Mouse (Mus musculus) hindlimb bud, embryonic 11.5 days (tissue): Measurements from ENCODE around the gene Krt15.

Source experiments
- DNase-seq: peaks from one replicate; pipeline ENCODE4 v3.0.0-alpha.2; 2012; ENCODE audit warnings: low read depth, low spot score; ENCODE audit errors: extremely low spot score

The Krt15 gene

GRCm38 (mm10) chr11:100135731-100136130, at the start of gene Krt15:
Gene Krt15 (minus strand): TSS chr11:100135928.
- no peak for DNase-seq

DNA sequence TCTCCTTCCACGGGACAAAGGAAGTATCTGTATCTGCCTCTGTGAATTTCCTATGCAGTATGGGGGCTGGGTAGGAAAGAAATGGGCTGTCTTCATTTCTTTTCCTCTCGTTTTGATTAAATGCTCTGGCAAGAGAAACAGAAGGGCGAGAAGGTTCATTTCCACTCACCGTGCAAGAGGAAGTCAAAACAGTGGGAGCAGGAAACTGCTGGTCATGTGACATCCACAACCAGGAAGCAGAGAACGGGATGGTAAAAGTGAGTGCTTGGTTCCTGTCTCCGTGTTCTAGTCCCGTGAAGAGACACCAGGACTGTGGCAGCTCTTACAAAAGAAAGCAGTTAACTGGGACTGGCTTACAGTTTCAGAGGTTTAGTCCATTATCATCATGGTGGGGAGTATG, 46.0 kb upstream of the Krt15 start:
- DNase-seq = no peak

DNA sequence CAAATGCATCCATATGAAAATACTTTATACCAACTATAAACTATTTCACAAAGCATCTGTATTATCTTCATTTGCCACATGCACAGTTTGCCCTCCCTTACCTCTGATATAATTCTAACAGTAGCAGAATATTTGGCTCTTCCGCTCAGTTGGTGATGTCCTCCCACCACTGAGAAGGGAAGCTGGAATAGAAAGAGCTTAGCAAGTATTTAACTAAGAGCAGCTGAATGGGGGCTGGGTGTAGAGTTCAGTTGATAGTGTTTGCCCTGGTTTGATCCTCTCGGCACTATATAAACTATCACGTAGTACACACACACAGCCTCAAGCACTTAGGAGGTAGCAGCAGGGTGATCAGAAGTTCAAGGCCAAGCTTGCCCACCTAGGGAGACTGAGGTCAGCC, 43.5 kb upstream of the Krt15 start:
- no peak for DNase-seq

GRCm38 (mm10) chr11:100178307-100178706, 42.6 kb upstream of the Krt15 start:
- DNase-seq = no peak

- DNase-seq = no peak
Observed at GRCm38 (mm10) chr11:100176791-100177190, 41.1 kb upstream of the Krt15 start.

DNA sequence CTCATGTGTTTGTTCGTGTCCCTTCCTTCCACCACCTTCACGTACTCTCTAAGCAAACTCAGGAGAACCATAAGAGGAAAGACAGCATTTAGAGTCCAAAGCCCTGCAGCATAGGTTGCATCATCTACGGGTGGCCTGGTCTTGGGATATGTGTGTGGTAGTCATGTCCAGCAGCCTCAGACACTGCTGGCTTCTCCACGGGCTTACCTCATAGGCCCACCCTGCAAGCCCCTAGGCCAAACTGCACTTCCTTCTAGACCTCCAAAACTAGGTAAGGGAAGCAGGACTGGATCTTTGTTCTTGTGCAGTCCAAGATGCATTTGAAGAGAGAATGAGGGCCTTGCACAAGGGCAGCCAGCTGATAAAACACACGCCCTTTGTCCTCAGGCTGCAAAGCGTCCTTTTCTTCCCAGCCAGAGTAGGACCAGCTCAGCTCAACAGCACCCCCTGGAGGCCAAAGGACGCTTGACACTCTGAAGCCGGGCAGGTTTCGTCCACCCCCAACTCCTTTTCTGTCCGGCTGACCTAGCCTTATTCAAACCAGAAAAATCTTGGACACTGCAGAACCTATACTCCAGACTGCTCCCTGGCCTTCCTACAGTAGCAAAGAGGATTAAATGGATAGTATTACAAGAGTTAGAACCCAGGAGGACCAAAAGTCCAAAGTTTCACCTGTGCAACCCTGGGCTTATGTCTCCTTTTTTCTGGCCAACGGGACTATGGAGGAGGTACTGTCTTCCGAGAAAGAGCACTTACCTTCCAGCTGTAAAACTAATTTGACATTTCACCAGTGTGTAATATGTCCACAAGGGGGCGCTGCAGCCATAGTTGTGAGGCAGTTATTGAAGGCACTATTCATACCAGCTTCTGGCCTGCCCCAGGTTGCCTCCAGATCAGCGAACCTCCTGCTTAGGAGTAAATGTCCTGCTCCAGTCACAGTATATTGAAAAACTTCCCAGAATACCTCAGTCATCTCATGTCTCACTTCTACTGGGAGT, 33.3 kb upstream of the Krt15 start:
- DNase-seq = peak; percentile 61

DNA sequence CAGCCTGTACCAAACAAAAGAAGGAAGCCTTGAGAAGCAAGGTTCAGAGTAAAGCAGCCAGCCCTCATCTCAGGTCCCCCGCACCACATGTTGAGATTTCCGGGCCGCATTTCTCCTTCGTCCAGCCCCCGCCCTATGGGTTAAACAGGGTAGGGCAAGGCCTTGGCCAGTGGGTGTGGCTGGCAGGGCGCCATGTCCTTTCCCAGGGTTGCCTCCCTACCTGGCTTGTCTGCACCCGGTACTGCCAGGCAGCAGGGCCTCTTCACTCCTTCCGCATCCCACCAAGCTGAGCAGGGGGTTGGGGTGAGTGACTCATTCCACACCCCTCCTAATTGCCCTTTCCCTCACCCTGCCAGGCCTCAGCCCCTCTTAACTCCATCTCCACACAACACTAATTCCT, 32.3 kb upstream of the Krt15 start:
- DNase-seq = no peak

GRCm38 (mm10) chr11:100164392-100164791, 28.7 kb upstream of the Krt15 start:
- DNase-seq = no peak

- DNase-seq = no peak
Observed at GRCm38 (mm10) chr11:100157908-100158477, 22.3 kb upstream of the Krt15 start.

DNA sequence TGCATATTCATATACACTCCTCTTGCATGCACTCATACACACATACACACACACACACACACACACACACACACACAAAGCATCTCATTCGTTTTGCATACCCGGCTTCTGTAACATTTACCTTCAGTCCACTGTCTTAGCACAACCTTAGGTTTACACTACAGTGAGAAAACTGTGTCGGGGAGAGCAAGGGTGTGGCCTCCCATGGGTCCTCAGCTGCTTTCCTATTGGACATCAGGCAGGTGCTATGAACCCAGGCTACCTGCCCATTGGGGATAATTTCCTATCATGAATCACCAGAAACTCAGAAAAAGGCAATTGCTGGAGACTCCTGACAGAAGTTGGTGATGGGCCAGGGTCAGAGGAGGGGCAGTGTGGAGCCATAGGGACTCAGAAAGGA, 21.6 kb upstream of the Krt15 start:
- no peak for DNase-seq

DNA sequence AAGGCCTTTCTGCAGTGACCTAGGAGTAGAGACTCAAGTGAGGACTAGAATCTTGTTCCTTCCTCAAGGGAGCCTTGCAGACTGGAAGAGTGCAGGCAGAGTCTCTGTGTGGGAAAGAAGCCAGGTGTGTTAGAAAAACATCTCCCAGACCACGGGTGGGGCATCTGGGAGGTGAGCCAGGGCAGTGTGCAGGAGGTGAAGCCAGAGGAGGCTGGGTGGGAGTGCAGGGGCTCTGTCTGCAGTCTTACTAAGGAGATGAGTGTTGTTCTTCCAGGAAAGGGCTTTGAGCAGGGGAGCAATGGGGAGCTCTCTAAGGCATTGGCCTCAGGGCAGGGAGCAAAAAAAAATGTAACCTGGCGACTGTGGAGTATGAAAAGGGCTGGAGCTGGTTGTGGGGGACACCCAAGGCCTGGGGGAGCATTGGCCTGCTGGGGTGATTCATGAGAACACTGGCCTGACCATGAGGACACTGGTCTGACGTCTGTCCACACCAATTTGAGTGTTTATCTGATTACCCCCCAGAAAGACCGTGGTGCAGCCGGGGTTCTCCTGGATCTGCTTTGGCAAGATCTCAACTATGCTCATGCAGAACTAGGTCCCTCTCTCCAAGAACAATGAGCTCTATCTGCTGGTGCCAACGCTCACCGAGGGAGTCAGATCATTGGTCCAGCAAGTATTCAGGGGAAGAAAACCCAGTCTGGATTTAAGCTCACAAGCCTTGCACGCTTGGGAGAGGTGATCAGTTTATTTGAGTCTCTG, 19.9 kb upstream of the Krt15 start:
- no peak for DNase-seq

DNA sequence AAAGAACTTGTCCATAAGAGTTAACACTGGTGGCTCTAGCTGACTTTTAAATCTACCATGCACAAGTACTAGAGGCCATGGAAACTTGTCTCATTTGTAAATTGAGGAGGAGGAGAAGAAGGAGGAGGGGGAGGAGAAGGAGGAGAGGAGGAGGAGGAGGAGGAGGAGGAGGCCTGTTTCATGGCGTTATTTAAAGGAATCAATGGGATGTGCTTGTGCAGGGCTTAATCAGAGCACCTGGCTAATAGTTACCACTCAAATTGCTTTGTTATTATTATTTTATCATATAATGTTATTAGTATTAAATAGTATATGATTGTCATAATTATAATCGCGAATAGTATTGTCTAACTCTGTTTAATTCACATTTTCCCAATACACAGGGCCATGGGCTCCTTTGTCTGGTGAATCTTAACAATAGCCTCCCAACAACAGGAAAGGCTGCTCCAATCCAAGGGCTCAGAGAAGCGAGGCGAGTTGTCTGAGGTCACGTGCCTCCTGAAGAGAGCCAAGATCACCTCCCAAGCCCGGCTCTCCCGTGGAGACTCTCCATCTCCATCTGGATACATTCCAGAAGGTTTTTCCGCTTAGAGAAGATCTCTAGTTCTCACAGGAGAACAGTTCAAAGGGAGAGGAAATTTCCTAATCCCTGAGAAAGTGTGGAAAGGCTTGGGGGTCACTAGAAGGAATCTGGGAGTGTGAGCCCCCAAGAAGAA, 13.0 kb upstream of the Krt15 start, which contains the start of gene Krt19:
Gene Krt19, minus strand, starts transcription at position 51 of the 716 bp plus-strand sequence.
- no peak for DNase-seq

DNA sequence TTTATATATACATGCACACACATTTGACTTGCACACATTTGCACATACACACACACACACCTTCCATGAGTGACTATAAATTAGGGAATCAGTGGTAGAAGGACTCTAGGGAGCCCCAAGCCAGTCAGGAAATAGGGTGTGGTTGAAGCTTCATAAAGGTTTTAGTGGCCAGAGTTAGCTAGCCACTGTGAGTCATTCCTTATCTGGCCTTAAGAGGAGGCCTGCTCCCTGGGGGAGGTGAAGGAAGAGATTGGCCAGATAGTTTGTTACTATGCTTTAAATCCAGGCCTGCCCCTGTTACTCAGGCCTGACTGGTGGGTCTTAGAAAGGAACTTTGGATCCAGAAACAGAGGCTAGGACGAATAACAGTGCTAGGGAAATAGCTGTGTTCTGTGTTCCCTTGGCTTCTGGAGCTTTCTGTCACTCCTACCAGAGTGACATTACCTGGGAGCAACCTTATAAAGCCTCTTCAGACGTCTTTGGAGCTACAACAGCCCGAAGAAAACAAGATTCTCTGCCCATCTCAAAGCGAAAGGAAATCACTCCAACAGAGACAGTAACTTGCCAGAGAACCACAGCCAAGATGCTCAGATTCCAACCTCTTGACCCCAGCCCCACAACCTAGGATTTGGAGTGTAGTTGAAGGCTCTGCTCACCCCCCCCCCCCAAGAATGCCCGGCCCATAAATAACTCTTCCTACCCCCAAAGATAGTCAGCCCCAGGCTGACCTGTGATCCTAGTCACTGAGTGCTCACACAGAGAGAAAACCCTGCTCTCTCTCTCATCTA, 12.0 kb upstream of the Krt15 start:
- no peak for DNase-seq

GRCm38 (mm10) chr11:100145858-100146560, 10.3 kb upstream of the Krt15 start:
- DNase-seq = no peak

- DNase-seq = no peak
Observed at GRCm38 (mm10) chr11:100145104-100145503, 9.4 kb upstream of the Krt15 start.

DNA sequence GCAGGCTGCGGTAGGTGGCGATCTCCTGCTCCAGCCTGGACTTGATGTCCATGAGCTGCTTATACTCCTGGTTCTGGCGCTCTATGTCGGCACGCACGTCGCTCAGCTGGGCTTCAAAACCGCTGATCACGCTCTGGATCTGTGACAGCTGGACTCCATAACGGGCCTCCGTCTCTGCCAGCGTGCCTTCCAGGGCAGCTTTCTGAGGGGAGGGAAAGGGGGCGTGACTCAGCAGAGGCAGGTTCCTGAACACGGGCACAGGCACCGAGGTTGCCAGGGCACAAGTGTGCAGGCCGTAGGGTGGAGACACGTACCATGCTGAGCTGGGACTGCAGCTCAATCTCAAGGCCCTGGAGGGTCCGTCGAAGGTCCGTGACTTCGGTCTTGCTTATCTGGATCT, 5.2 kb upstream of the Krt15 start:
- no peak for DNase-seq

DNA sequence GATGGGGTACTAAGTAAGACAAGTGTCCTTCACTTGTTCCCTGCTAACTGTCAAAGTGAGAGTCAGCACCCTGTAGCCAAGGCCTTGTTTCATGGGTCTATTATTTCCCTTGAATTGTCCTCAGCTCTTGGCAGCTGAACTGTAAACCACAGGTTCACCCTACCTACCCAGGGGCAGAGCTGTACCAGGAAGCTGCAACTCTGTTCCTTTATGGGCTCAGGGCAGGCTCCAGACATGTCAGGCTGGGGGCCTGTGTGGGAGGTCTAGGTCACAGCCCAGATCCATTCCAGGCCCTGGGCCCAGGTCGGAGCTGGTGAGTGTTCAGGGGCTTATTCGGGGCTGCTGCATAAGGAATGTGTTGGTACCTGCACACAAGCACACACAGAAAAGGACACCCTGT, 3.7 kb upstream of the Krt15 start:
- no peak for DNase-seq

DNA sequence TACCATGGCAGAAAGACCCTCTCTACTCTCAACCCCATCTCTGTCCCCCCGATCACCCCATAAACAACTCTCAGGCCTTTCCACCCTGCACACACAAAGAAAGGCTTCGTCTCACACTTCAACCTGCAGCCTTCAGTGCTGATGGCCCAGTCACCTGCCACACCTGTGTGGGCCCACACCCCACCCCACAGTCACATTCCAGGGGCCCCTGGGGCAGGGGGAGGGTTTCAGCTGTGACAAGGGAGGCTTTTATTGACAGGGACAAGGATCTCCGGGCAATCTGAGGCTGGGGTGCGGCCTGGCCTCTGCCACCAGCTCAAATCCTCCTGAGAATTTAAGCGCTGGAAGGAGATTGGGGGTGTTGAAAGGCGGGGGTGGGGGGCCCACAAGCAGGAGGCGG, 3.1 kb upstream of the Krt15 start:
- no peak for DNase-seq

GRCm38 (mm10) chr11:100137693-100138092, 2.0 kb upstream of the Krt15 start:
- no peak for DNase-seq

DNA sequence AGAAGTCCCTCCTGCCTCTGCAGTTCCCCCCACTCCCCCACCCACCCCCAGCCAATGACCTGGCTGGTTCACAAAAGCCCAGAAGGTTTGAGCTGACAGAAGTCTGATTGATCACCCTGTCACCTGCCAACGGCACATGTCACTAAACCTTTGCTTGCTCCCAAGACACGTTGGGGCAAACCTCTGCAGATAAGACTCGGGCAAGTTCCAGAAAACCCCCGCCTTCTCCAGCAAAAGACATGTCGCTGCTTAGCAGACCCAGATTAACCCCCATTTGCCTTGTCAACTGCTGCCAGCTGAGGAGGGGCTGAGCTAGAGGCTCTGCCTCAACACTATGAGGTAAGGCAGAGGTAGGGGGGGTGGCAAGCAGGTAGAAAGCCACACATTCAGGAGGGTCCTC, 831 bp upstream of the Krt15 start:
- DNase-seq = no peak
